Mouse (Mus musculus) large intestine, adult 2 months (tissue): Measurements from ENCODE around the gene Gm20388. TPM values are rescaled to one million over a fixed set of nuclear protein-coding genes. Genes with fewer than 3 reads are reported as not detected.
A peak's percentile ranks its signal among the peaks of the same experiment; 100 is the strongest.

Experiments
- DNase-seq: peaks from one replicate; pipeline ENCODE4 v3.0.0-alpha.2; 2012; ENCODE audit warnings: low read depth, low spot score
- WGBS: fragments of 180-500 bp; shearing (Covaris S2); methylation state at CpG from one replicate; pipeline ENCODE4 v1.1.7; 2018; 5-methylcytosine and 5-hydroxymethylcytosine counted together
- polyA plus RNA-seq: library from polyadenylated mRNA; depleted of rRNA; stranded (reverse); fragments of >200 nt; gene quantifications from 2 replicates; pipeline ENCODE4 v1.2.3, GENCODE M21; 2012

The Gm20388 gene
- polyA plus RNA-seq, 1 experiment, result 31.5 TPM

- 75% methylated on average over 6 of the region's 6 CpGs for WGBS
- DNase-seq, result no peak
These were observed 1974.8 kb downstream of the Gm20388 start for GRCm38 (mm10) chr8:121885433-121885832.

- no peak for DNase-seq
- 67% methylated on average over 1 of the region's 1 CpGs for WGBS
These were observed 1976.9 kb downstream of the Gm20388 start for GRCm38 (mm10) chr8:121887547-121887946.

GRCm38 (mm10) chr8:121889317-121889716, 1978.7 kb downstream of the Gm20388 start:
- 88% methylated on average over 1 of the region's 1 CpGs for WGBS
- no peak for DNase-seq

GRCm38 (mm10) chr8:121889810-121890785, 1979.5 kb downstream of the Gm20388 start:
- WGBS, result 76% methylated on average over 15 of the region's 15 CpGs

GRCm38 (mm10) chr8:121892875-121893274, 1982.2 kb downstream of the Gm20388 start:
- DNase-seq, result no peak
- 75% methylated on average over 5 of the region's 5 CpGs for WGBS

More at GRCm38 (mm10) chr8:121889810-121890785, 1979.5 kb downstream of the Gm20388 start:
- DNase-seq, result no peak

GRCm38 (mm10) chr8:121895910-121896309, 1985.3 kb downstream of the Gm20388 start:
- WGBS, result 60% methylated on average over 7 of the region's 7 CpGs
- no peak for DNase-seq

GRCm38 (mm10) chr8:121896476-121897145, 1986.0 kb downstream of the Gm20388 start:
- WGBS, result 46% methylated on average over 12 of the region's 12 CpGs
- no peak for DNase-seq

GRCm38 (mm10) chr8:121897205-121897604, 1986.6 kb downstream of the Gm20388 start:
- no peak for DNase-seq
- WGBS, result 48% methylated on average over 9 of the region's 9 CpGs

GRCm38 (mm10) chr8:121897871-121898381, 1987.3 kb downstream of the Gm20388 start:
- 8% methylated on average over 7 of the region's 7 CpGs for WGBS
- DNase-seq, result peak; percentile 59

GRCm38 (mm10) chr8:121898401-121898931, 1987.8 kb downstream of the Gm20388 start:
- peak; percentile 79 for DNase-seq
- WGBS, result 3% methylated on average over 4 of the region's 4 CpGs

GRCm38 (mm10) chr8:121899180-121900044, 1988.8 kb downstream of the Gm20388 start:
- DNase-seq, result no peak
- 79% methylated on average over 18 of the region's 18 CpGs for WGBS

- 57% methylated on average over 8 of the region's 8 CpGs for WGBS
- no peak for DNase-seq
These were observed 1991.0 kb downstream of the Gm20388 start for GRCm38 (mm10) chr8:121901498-121902236.

- no peak for DNase-seq
- 67% methylated on average over 6 of the region's 6 CpGs for WGBS
These were observed 1993.3 kb downstream of the Gm20388 start for GRCm38 (mm10) chr8:121903977-121904376.

- no peak for DNase-seq
- 75% methylated on average over 9 of the region's 9 CpGs for WGBS
These were observed 1994.4 kb downstream of the Gm20388 start for GRCm38 (mm10) chr8:121904999-121905398.

GRCm38 (mm10) chr8:121905420-121905819, 1994.8 kb downstream of the Gm20388 start:
- no peak for DNase-seq
- 27% methylated on average over 1 of the region's 1 CpGs for WGBS

- WGBS, result 22% methylated on average over 5 of the region's 5 CpGs
- no peak for DNase-seq
These were observed 1995.2 kb downstream of the Gm20388 start for GRCm38 (mm10) chr8:121905864-121906263.

- DNase-seq, result peak; percentile 62
- under 1% methylated on average over 72 of the region's 72 CpGs for WGBS
These were observed 1996.2 kb downstream of the Gm20388 start for GRCm38 (mm10) chr8:121906542-121907512.
